Mouse (Mus musculus) CH12.LX (cell line): ENCODE measurements at regions not wholly inside any gene's neighbourhood (a gene's known extent, or its start where the extent isn't known, plus 50 kb on each side); places are given as distances from the start of the nearest gene placed in this dataset.
A peak's percentile ranks its signal among the peaks of the same experiment; 100 is the strongest.

Source experiments
- DNase-seq: peaks from one replicate; pipeline ENCODE4 v3.0.0-alpha.2; 2013; ENCODE audit errors: extremely low read depth
- H3K27ac ChIP-seq: 2 replicates; pipeline ENCODE4 v1.5.1; 2012; ENCODE audit warnings: low read depth, mild to moderate bottlenecking, control low read depth, moderate library complexity; ENCODE audit not compliant: insufficient read depth
- H3K27me3 ChIP-seq: replicated peaks from 2 replicates; pipeline ENCODE3; 2012; ENCODE audit warnings: inconsistent platforms
- H3K36me3 ChIP-seq, 2 experiments: replicated peaks in 1 of 2; 2 replicates each; pipeline versions ENCODE3 to v1.6.1; 2012; ENCODE audit warnings: inconsistent platforms in 1 of 2, low read length in 1 of 2, mild to moderate bottlenecking in 1 of 2, mixed read lengths in 1 of 2, moderate library complexity in 1 of 2; ENCODE audit not compliant: control insufficient read depth in 1 of 2, insufficient read depth in 1 of 2
- H3K4me1 ChIP-seq, 2 experiments: 2 replicates each; pipeline ENCODE4 v1.6.1; 2012; ENCODE audit warnings: inconsistent platforms in 1 of 2, moderate library complexity in 1 of 2; ENCODE audit not compliant: insufficient read depth in 2 of 2, control insufficient read depth in 1 of 2
- H3K4me2 ChIP-seq: 2 replicates; pipeline ENCODE4 v1.6.1; 2012; ENCODE audit warnings: low read depth, mild to moderate bottlenecking, control low read depth; ENCODE audit not compliant: poor library complexity, insufficient read depth, severe bottlenecking
- H3K4me3 ChIP-seq, 3 experiments: fragments of 150-350 bp in 1 of 3; sonication (generic) in 1 of 3; replicated peaks in 1 of 3; 2 replicates each; pipeline versions ENCODE3 to v1.5.1; 2011 to 2012; ENCODE audit warnings: low read depth in 2 of 3, low read length in 2 of 3, mild to moderate bottlenecking in 2 of 3, moderate library complexity in 2 of 3, control low read depth in 1 of 3, improper control_type of control experiment in 1 of 3, inconsistent platforms in 1 of 3, mixed read lengths in 1 of 3; ENCODE audit not compliant: poor library complexity in 1 of 3
- H3K79me2 ChIP-seq: replicated peaks from 2 replicates; pipeline ENCODE4 v1.6.1; 2012; ENCODE audit warnings: mild to moderate bottlenecking, moderate library complexity; ENCODE audit not compliant: control insufficient read depth, poor library complexity, insufficient read depth, severe bottlenecking; ENCODE audit errors: extremely low read depth
- H3K9ac ChIP-seq: 2 replicates; pipeline ENCODE4 v1.6.1; 2012; ENCODE audit warnings: low read depth, mild to moderate bottlenecking, control low read depth, moderate library complexity; ENCODE audit not compliant: insufficient read depth
- H3K9me3 ChIP-seq: replicated peaks from 2 replicates; pipeline ENCODE3; 2012; ENCODE audit warnings: low read length, inconsistent platforms, mixed read lengths
- BHLHE40 ChIP-seq: IDR thresholded peaks from 2 replicates; pipeline ENCODE4 v1.6.1; 2011; ENCODE audit warnings: mild to moderate bottlenecking, low read depth, low read length, improper control_type of control experiment
- CHD1 ChIP-seq: IDR thresholded peaks from 2 replicates; pipeline ENCODE4 v1.6.1; 2012; ENCODE audit warnings: low read depth, low read length, improper control_type of control experiment, inconsistent platforms
- CHD2 ChIP-seq: IDR thresholded peaks from 2 replicates; pipeline ENCODE4 v1.6.1; 2011; ENCODE audit warnings: low read length, improper control_type of control experiment
- CTCF ChIP-seq, 2 experiments: IDR thresholded peaks in 1 of 2; conservative IDR thresholded peaks in 1 of 2; 2 replicates each; pipeline ENCODE4 v1.5.1; 2011 to 2012; ENCODE audit warnings: low read depth in 2 of 2, low read length in 2 of 2, improper control_type of control experiment in 1 of 2, inconsistent platforms in 1 of 2, mild to moderate bottlenecking in 1 of 2, moderate library complexity in 1 of 2
- E2F4 ChIP-seq: IDR thresholded peaks from 2 replicates; pipeline ENCODE4 v1.6.1; 2011; ENCODE audit warnings: low read depth, low read length, improper control_type of control experiment; ENCODE audit not compliant: insufficient replicate concordance
- ELF1 ChIP-seq: IDR thresholded peaks from 2 replicates; pipeline ENCODE4 v1.6.1; 2014; ENCODE audit warnings: low read depth, mild to moderate bottlenecking, inconsistent platforms, low read length, improper control_type of control experiment
- EP300 ChIP-seq: IDR thresholded peaks from 2 replicates; pipeline ENCODE4 v1.6.1; 2011; ENCODE audit warnings: low read length, improper control_type of control experiment
- ETS1 ChIP-seq: conservative IDR thresholded peaks from 2 replicates; pipeline ENCODE4 v1.6.1; 2012; ENCODE audit warnings: low read depth, mild to moderate bottlenecking, inconsistent platforms, low read length, improper control_type of control experiment, moderate library complexity
- GABPA ChIP-seq: IDR thresholded peaks from 2 replicates; pipeline ENCODE4 v1.6.1; 2012; ENCODE audit warnings: low read depth, low read length, improper control_type of control experiment, inconsistent platforms; ENCODE audit not compliant: insufficient replicate concordance
- HCFC1 ChIP-seq: IDR thresholded peaks from 2 replicates; pipeline ENCODE4 v1.6.1; 2012; ENCODE audit warnings: low read depth, mild to moderate bottlenecking, inconsistent platforms, low read length, improper control_type of control experiment
- IRF4 ChIP-seq: IDR thresholded peaks from 2 replicates; pipeline ENCODE4 v1.6.1; 2014; ENCODE audit warnings: low read depth, mild to moderate bottlenecking, inconsistent platforms, low read length, improper control_type of control experiment
- JUN ChIP-seq: IDR thresholded peaks from 2 replicates; pipeline ENCODE4 v1.6.1; 2011; ENCODE audit warnings: low read depth, mild to moderate bottlenecking, low read length, improper control_type of control experiment, moderate library complexity; ENCODE audit not compliant: insufficient read depth
- JUND ChIP-seq: conservative IDR thresholded peaks from 2 replicates; pipeline ENCODE4 v1.6.1; 2011; ENCODE audit warnings: low read depth, low read length, improper control_type of control experiment
- KAT2A ChIP-seq: IDR thresholded peaks from 2 replicates; pipeline ENCODE4 v1.6.1; 2012; ENCODE audit warnings: low read length, improper control_type of control experiment, inconsistent platforms; ENCODE audit not compliant: insufficient replicate concordance
- MAFK ChIP-seq: IDR thresholded peaks from 2 replicates; pipeline ENCODE4 v1.6.1; 2011; ENCODE audit warnings: low read length, improper control_type of control experiment; ENCODE audit not compliant: insufficient replicate concordance
- MAX ChIP-seq: IDR thresholded peaks from 2 replicates; pipeline ENCODE4 v1.6.1; 2011; ENCODE audit warnings: low read length, improper control_type of control experiment
- MAZ ChIP-seq: IDR thresholded peaks from 2 replicates; pipeline ENCODE4 v1.6.1; 2012; ENCODE audit warnings: low read depth, mild to moderate bottlenecking, inconsistent platforms, low read length, improper control_type of control experiment, moderate library complexity
- MEF2A ChIP-seq: IDR thresholded peaks from 2 replicates; pipeline ENCODE4 v1.6.1; 2014; ENCODE audit warnings: low read depth, mild to moderate bottlenecking, inconsistent platforms, low read length, improper control_type of control experiment, borderline replicate concordance
- MXI1 ChIP-seq: IDR thresholded peaks from 2 replicates; pipeline ENCODE4 v1.6.1; 2011; ENCODE audit warnings: mild to moderate bottlenecking, low read depth, low read length, improper control_type of control experiment
- MYC ChIP-seq: IDR thresholded peaks from 2 replicates; pipeline ENCODE4 v1.6.1; 2011; ENCODE audit warnings: low read depth, mild to moderate bottlenecking, improper control_type of control experiment, low read length
- NELFE ChIP-seq: IDR thresholded peaks from 2 replicates; pipeline ENCODE4 v1.6.1; 2011; ENCODE audit warnings: low read depth, low read length, improper control_type of control experiment
- NRF1 ChIP-seq: IDR thresholded peaks from 2 replicates; pipeline ENCODE4 v1.6.1; 2014; ENCODE audit warnings: low read depth, mild to moderate bottlenecking, inconsistent platforms, low read length, improper control_type of control experiment, moderate library complexity
- PAX5 ChIP-seq: IDR thresholded peaks from 2 replicates; pipeline ENCODE4 v1.6.1; 2012; ENCODE audit warnings: low read length, inconsistent platforms, mixed read lengths
- POLR2A ChIP-seq: IDR thresholded peaks from 2 replicates; pipeline ENCODE4 v1.6.1; 2011; ENCODE audit warnings: low read depth, mild to moderate bottlenecking, improper control_type of control experiment, low read length
- POLR2AphosphoS2 ChIP-seq: IDR thresholded peaks from 2 replicates; pipeline ENCODE4 v1.6.1; 2011; ENCODE audit warnings: low read depth, low read length, improper control_type of control experiment
- RAD21 ChIP-seq: IDR thresholded peaks from 2 replicates; pipeline ENCODE4 v1.6.1; 2011; ENCODE audit warnings: low read depth, mild to moderate bottlenecking, low read length, improper control_type of control experiment, moderate library complexity
- RCOR1 ChIP-seq: conservative IDR thresholded peaks from 2 replicates; pipeline ENCODE4 v1.6.1; 2012; ENCODE audit warnings: low read depth, mild to moderate bottlenecking, inconsistent platforms, low read length, improper control_type of control experiment
- SIN3A ChIP-seq: IDR thresholded peaks from 2 replicates; pipeline ENCODE4 v1.6.1; 2012; ENCODE audit warnings: low read length, improper control_type of control experiment, inconsistent platforms
- SMC3 ChIP-seq: IDR thresholded peaks from 2 replicates; pipeline ENCODE4 v1.6.1; 2011; ENCODE audit warnings: low read depth, low read length, improper control_type of control experiment
- TBP ChIP-seq: conservative IDR thresholded peaks from 2 replicates; pipeline ENCODE4 v1.6.1; 2011; ENCODE audit warnings: low read depth, low read length, improper control_type of control experiment
- TCF12 ChIP-seq: IDR thresholded peaks from 2 replicates; pipeline ENCODE4 v1.6.1; 2014; ENCODE audit warnings: low read depth, mild to moderate bottlenecking, inconsistent platforms, low read length, improper control_type of control experiment
- UBTF ChIP-seq: IDR thresholded peaks from 2 replicates; pipeline ENCODE4 v1.6.1; 2012; ENCODE audit warnings: low read depth, mild to moderate bottlenecking, inconsistent platforms, low read length, improper control_type of control experiment, moderate library complexity
- USF1 ChIP-seq: IDR thresholded peaks from 2 replicates; pipeline ENCODE4 v1.6.1; 2014; ENCODE audit warnings: low read depth, mild to moderate bottlenecking, inconsistent platforms, low read length, improper control_type of control experiment
- USF2 ChIP-seq: conservative IDR thresholded peaks from 2 replicates; pipeline ENCODE4 v1.6.1; 2011; ENCODE audit warnings: low read depth, low read length, improper control_type of control experiment
- ZC3H11A ChIP-seq: IDR thresholded peaks from 2 replicates; pipeline ENCODE4 v1.6.1; 2012; ENCODE audit warnings: low read depth, mild to moderate bottlenecking, inconsistent platforms, low read length, improper control_type of control experiment
- ZKSCAN1 ChIP-seq: IDR thresholded peaks from 2 replicates; pipeline ENCODE4 v1.6.1; 2012; ENCODE audit warnings: low read depth, inconsistent platforms, low read length, improper control_type of control experiment, borderline replicate concordance
- ZMIZ1 ChIP-seq: IDR thresholded peaks from 2 replicates; pipeline ENCODE4 v1.6.1; 2012; ENCODE audit warnings: low read depth, mild to moderate bottlenecking, inconsistent platforms, low read length, improper control_type of control experiment
- ZNF384 ChIP-seq: IDR thresholded peaks from 2 replicates; pipeline ENCODE4 v1.6.1; 2012; ENCODE audit warnings: low read depth, low read length, improper control_type of control experiment, inconsistent platforms
- dilution Hi-C: fragments of 300-500 bp; cut with MboI; formaldehyde crosslinking; loops from 2 replicates; pipeline ENCODE4 v1.14.3; 2020; ENCODE audit warnings: low sequenced_read_pairs; ENCODE audit not compliant: extremely low pct_unique_long_range_greater_than_20kb, extremely low pct_ligation_motif_present
- in situ Hi-C: fragments of 300-500 bp; cut with MboI; formaldehyde crosslinking; loops from 3 replicates; pipeline ENCODE4 v1.14.3; 2019; ENCODE audit warnings: low sequenced_read_pairs, low pct_ligation_motif_present, low pct_unique_long_range_greater_than_20kb, mixed read lengths

GRCm38 (mm10) chr16:55526230-55526842, 228.6 kb upstream of the Zpld1 start:
- H3K36me3 ChIP-seq = no peaks in the 10 kb centered on the region
- no peak for TF ChIP-seq MAZ
- TF ChIP-seq ZKSCAN1 = no peak
- TF ChIP-seq EP300 = peak; percentile 30; the same call in 1 of the 2 replicates
- TF ChIP-seq GABPA = no peak
- TF ChIP-seq MXI1 = no peak
- TF ChIP-seq MYC = no peak
- TF ChIP-seq USF2 = no peak
- TF ChIP-seq E2F4 = no peak
- TF ChIP-seq SMC3 = no peak; the same call in 1 of the 2 replicates
- no peak for TF ChIP-seq RCOR1
- TF ChIP-seq TCF12 = peak; percentile 24; the same call in 1 of the 2 replicates
- TF ChIP-seq IRF4 = peak; percentile 63; the same call in 1 of the 2 replicates
- TF ChIP-seq TBP = no peak
- TF ChIP-seq CTCF (conservative IDR thresholded peaks at IDR 0.05 in 1 of 2, IDR thresholded peaks at IDR 0.05 in 1 of 2; ENCODE audit: low read depth in 2 of 2, low read length in 2 of 2) = no peak
- no peak for TF ChIP-seq ZNF384
- TF ChIP-seq MEF2A = peak; percentile 43; the same call in 1 of the 2 replicates
- no peak for TF ChIP-seq USF1
- no peak for TF ChIP-seq MAFK
- TF ChIP-seq JUN = no peak; the same call in 1 of the 2 replicates
- TF ChIP-seq POLR2A = no peak
- TF ChIP-seq MAX = no peak
- TF ChIP-seq ELF1 = no peak
- peak; percentile 73; the same call in 1 of the 2 replicates for TF ChIP-seq CHD1
- peak; percentile 20; the same call in 1 of the 2 replicates for TF ChIP-seq ETS1
- TF ChIP-seq UBTF = no peak
- TF ChIP-seq CHD2 = peak; percentile 82
- no peak for TF ChIP-seq ZMIZ1
- TF ChIP-seq HCFC1 = peak; percentile 33; the same call in 1 of the 2 replicates
- no peak; the same call in none of the 2 replicates for TF ChIP-seq RAD21
- TF ChIP-seq POLR2AphosphoS2 = no peak
- TF ChIP-seq NELFE = no peak
- TF ChIP-seq ZC3H11A = no peak
- no peak for TF ChIP-seq NRF1
- no peak for TF ChIP-seq PAX5
- 0 out of 2 replicates have a peak, but pooled peaks have one; percentile 3 for TF ChIP-seq SIN3A
- TF ChIP-seq JUND = no peak
- peak; percentile 37; the same call in 1 of the 2 replicates for TF ChIP-seq BHLHE40
- 0 out of 2 replicates have a peak, but pooled peaks have one; percentile 22 for TF ChIP-seq KAT2A
- no peaks in the 10 kb centered on the region for H3K79me2 ChIP-seq
- no peak overlapping the region for H3K4me3 ChIP-seq
- H3K27me3 ChIP-seq = no peaks in the 10 kb centered on the region
- no peak overlapping the region for H3K9ac ChIP-seq
- 0 out of 2 replicates have a peak overlapping the region, but pooled peaks have one; percentile 8 for H3K4me2 ChIP-seq
- dilution Hi-C loops (no loop called here), in situ Hi-C loops (no loop called here)
- no peak overlapping the region for H3K27ac ChIP-seq
- peak; percentile 31 for DNase-seq
- peaks cover 3 to 7% of the 10 kb centered on the region in 2 experiments; a peak in 3 of 4 replicates for H3K4me1 ChIP-seq
- H3K9me3 ChIP-seq = no peaks in the 10 kb centered on the region
